Mouse (Mus musculus) spleen, postnatal 4 days (tissue): Measurements from ENCODE around the gene Irf1.

Experiments
- DNase-seq, 2 experiments: peaks; one replicate each; pipeline ENCODE4 v3.0.0; 2022; ENCODE audit warnings: low spot score in 2 of 2

Irf1 gene

DNA sequence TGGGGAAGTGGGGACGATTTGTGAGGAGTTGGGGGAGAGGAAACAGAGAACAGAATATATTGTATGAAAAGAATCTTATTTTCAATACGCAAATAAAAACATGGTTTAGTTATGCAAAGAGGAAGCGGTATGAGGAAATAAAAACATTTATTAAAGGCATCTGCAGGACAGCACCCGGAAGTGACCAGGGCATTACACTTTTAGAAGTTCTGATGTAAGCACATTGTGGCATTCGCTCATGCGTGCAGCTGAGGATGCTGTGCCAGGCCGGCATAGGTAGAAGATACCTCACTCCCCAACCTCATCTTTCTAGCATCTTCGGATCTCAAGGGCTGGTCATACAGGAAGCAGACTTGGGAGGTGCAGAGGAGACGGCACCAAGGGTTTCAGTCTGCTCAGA, 13.5 kb downstream of the Irf1 start:
- DNase-seq = no peak

DNA sequence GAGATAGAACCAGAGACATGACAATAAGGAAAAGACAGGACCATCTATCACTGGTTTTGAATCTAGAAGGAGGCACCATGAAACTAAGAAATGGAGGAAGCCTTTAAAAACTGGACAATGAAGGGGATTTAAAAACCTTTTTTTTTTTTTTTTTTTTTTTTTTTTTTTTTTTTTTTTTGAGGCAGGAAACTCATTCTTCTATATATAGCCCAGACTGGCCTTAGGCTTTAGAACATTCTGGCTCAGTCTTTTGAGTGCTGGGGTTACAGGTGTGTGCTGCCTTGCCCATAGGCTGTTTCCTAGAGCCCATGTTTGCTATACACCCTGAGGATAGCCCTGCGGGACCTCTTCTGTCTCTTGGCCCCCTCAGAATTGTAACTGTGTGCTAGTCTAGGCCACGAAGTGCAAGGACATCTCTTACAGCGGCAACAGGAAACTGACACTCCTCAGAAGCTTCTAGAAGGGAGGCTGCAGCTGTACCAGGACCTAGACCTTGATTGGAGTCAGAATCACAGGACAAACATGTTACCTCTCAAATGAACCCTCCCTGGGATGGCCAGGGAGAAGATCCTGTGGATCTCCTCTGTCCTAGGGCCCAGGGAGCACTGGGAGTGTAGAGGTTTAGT, 15.6 kb downstream of the Irf1 start:
- no peak for DNase-seq

DNA sequence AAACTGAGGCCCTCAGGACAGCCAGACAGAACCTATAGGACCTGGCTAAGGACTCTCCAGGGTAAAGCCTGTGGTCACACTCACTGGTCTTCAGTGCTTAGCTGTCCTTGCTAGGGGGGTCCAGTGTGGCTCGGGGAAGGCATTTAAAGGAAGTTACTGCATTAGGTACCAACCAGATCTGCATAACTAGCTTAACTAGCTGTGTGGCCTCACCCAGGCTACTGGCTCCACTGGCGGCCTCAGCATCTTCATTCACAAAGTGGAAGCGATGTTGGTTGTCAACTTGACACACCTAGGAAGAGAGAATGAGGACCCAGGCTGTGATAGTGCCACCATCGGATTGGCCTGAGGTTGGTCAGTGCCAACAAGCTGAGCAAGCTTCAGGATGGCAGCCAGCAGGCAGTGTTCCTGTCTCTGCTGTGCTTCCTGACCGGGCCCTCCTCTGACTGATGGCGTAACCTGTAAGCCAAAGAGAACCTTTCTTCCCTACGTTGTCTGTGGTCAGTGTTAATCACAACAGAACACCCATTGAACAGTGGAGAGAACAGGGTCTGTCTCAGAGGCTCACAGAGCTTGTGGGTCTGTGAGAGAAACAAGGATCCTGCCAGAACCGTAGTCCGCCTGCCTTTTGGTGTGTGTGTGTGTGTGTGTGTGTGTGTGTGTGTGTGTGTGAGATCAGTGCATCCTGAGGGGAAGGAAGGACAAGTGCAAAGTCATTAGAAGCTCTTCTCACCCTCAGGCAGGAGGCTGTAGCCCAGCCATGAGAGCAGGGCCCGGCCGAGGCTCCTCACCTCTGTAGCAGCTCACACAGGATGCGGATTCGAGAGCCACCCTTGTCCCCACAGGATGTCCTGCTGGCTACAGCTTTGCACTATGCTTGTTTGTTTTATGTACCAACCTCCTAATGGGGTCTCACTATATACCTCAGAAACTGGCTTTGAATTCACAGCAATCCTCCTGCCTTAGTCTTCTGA, 16.5 kb downstream of the Irf1 start:
- DNase-seq = no peak

DNA sequence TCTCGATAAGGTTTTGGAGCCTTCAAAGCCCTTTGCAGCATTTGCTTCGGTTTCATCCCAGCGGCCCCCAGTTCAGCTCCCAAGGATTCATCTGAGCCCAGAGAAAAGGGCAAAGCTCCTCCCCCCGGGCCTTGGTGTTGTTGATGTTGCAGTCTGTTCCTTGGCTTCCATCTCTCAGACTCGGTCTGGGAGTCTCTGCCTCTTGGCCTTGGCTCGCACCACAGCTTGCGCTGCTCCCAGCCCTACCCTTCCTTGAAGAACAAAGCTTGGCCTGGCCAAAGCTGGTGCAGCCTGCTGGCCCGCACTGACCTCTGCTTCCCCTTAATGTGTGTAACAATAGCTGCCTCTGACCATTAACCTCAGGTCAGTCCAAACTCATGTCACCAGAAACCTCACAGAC, 18.4 kb downstream of the Irf1 start:
- no peak for DNase-seq

DNA sequence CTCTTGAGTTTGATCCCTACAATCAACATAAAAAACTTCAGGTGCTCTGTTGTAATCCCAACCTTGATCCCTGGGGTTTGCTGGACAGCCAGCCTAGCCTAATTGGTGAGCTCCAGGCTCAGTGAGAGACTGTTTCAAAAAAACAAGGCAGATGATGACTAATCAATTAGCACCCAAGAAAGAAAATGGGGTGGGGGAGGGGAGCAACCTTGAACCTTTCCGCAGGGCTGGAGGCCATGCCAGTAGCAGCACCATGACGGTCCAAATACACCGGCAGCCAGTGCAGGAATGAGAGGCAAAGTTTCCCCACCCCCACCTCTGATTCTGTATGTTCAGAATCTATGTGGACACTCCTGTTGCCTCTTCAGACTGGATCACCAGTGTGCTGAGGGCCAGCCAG, 19.5 kb downstream of the Irf1 start:
- DNase-seq = no peak

DNA sequence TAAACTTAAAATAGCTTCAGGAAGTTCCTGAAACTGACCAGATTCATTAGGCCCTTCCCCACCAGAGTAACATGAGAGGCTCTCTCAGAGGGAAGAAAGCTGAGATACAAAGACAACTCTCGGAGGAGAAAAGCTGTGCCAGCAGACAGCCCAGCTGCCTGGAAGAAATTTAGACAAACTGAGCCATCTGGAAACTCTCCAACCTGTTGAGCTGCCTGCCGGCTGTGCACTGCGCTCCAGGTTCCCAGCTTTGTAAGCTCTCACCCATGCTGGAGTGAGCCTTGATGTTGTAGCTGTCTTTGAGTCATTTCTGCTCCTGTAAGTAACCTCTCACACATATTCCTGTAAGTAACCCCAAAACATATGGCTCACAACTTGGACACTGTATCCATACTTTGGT, 23.2 kb downstream of the Irf1 start:
- no peak for DNase-seq

DNA sequence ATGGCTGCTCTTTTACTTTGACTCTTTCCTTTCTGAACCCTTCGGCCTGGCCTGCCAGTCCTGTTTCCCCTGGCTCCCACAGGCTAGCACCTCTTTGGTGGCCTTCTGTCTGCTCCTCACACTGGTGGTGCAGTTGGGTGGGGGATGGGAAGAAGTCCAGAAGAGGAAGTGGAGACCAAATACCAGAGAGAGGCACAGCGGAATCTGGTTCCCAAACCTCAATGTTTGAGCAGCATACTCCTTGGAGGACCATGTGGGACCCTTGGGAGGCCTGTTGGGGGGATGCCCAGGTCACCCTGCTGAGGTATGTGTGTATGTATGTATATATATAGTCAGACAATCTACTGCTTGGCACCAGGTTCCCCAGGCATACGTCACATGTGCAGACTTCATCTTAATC, 24.2 kb downstream of the Irf1 start:
- DNase-seq = peak; percentile 52 to 76

DNA sequence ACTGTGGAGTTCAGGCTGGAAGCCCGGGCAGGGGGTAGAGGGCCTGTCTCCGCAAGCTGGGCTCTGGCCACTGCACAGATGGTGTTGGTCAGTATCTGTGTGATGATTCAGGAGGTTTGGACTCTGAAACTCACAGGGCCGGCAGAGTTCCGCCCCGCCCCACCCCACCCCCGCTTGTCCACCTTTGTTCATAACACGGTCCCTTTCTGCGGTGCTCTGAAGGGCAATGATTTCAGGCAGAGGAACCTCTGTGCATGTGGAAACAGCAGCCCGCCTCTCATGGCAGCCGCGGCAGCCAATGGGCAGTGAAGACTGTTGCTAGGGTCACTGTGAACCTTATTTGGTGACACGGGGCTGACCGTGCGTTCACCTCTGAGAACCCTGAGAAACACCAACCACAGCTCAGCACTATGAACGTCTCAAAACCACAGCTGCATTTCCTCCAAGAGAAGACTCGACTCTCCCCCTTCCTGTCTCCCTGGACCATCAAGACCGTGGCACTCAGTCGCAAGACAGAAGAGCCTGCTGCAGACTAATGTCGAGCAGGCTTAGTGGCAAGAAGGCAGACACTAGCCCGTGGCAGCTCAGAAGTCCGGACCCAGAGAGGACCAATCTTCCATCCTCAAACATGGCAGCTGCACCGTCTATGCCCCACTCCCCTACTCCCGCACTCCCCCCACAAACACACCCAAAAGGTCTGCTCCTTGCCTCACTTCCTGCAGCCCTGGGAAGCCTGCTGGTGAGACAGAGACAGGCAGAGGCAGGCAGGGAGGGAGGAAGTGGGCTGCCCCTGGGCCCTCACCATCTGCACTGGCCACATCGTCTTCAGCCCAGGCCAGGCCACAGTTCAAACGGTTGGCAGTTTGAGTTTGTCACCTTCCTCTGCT, 25.1 kb downstream of the Irf1 start:
- peak; percentile 60 to 73 for DNase-seq

DNA sequence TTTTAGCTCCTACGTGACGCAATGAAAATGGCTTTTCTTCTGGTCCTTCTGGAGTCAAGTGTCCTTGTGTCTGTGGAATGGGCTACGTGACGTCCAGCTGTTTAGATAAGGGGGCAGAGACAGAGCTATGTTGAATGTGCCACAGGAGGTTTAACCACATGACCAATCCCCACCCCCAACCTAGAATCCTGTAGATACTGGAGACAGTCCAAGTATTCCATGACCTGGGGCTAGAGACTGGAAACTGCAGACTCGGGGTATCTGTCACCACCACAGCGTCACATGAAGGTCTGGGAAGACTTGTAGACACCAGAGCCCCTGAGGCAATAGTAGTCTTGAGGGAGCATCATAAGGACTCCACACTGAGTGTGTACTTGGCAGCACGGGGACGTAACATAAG, 26.0 kb downstream of the Irf1 start:
- DNase-seq = no peak

DNA sequence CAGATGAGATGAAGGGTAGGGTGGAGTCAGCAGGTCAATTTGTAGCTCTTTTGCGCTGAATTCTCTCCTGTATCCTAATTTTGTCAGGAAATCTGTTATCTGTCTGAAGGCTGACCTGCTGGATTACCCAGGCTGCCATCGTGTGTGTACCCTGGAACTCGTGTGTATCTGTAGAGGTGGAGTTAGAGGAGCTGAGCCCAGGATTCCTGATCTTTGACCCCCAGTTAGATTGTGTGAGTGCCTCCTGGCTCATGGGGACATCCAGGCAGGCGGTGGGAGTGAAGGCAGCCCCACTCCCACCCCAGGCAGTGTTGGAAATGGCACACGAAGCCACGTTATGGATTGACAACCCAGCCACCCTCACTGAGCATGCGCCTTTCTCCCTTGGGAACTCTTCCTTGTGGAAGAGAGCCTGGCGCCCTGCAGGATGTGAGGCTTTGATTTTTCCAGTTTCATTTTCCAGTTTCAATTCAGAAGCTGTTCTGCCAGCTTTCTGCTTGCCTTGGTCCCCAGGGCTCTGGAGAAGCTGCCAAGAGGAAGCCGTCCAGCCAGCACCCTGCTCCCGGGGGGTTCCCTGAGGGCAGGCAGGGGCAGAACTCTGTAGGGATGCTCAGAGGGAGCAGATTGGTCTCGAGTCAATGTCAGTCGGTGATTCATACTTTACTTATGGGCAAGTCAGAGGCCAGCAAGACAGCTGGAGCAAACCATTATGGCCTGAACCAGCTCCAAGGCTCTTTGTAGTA, 26.8 kb downstream of the Irf1 start:
- no peak for DNase-seq

DNA sequence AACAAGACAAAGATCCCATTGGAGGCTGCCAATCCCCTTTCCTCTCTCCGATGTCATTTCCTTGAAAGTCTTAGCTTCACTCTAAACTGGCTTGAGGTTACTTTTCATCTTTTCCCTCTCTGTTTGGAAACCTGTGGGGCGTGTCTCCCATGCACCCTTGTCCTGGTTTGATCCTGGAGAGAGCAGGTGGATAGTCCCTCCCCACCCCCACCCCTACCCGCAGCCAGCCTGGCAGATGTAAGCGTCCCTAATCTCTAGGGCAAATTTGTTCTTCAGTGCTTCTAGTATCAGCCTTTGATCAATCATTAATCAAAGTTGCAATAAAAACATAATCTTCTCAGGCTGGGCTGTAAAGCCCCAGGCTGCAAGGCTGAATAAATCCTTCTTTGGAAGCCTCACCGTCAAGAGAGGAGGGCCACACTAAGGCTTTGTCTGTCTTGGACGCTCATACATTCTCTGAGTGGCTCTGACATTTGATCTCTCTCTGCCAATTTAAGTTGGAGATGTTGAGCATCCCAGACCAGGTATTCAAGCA, 27.6 kb downstream of the Irf1 start:
- no peak for DNase-seq

DNA sequence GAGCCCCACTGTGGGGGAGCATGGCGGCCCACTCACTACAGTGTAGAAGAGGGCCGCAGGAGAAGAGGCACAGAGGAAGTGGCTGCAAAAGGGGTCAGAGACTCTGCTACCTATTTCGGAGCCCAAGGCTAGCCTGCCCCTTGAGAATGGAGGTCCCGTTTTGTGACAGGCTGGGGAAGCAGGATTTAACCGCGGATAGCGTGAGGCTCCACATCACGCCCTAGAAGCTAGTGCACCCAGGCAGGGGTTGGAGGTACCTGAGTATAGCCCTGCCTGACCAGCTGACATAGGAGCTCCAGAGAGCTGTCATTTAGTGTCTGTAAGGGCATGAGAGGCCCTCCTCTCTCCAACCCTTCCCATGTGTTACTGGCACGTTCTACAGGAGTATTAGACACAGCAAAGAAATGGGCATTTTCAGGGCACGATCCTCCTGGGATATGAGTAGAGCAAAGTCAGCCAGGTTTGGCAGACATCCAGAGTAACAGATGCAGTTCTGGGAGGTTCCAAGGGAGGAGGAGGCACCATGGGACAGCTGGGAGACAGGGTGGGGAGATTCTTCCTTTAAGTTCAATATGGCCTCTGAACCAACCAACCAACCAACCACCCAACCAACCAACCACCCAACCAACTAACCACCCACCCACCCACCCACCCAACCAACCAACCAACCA, 28.4 kb downstream of the Irf1 start:
- DNase-seq = no peak

DNA sequence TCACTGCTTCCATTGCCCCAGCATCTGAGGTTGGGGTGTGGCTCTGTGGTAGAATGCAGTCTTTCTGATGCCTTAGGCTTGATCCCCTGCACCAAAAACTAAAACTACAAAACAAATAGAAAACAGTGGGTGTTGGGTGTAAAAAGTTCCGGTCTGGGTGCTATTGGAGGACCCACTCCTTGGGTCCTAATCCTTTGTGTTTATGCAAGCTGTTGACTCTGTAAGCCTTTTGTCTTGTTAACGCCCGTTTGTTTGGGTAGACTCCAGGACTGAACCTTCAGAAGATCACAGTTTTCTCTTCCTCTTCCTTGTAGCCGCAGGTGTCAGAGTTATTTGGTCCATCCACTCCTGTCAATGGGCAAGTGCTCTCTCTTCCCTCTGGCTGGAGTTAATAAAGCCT, 30.2 kb downstream of the Irf1 start:
- DNase-seq = no peak

DNA sequence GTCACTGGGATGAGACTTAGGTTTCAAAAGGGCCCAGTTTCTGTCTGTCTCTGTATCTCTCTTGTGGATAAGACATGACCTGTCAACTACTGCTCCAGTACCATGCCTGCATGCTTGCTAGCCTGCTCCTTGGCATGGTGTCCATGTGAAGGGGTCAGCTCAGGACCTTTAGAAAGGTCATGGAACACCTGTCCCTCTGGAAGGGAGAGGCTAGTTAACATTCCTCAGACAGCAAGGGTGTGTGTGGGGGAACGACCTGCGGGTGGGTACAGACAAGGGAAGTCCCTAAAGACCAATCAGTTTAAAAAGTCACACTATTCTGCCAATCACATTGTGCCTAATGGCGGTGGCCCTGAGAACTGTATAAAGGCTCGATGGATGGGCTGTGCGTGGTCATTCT, 31.2 kb downstream of the Irf1 start:
- DNase-seq = no peak

DNA sequence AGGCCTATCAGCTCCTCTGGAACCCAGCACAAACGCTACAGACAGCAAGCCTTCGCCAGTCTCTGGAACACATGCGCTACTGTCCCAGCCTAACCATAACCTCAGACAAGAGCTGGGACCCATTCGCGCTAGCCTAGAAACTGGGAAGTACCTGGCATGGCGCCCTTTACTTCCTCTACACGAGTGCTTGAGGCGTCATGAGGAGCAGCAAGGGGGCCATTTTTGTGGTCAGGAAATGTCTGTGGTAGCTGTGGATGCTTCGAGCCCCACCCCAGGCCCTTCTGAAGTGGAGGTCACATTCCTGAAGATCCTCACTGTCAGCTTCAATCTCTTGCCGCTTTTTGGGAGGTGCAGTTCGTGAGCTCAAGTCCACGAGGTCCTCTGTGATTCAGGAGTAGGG, 33.3 kb downstream of the Irf1 start:
- DNase-seq = no peak

DNA sequence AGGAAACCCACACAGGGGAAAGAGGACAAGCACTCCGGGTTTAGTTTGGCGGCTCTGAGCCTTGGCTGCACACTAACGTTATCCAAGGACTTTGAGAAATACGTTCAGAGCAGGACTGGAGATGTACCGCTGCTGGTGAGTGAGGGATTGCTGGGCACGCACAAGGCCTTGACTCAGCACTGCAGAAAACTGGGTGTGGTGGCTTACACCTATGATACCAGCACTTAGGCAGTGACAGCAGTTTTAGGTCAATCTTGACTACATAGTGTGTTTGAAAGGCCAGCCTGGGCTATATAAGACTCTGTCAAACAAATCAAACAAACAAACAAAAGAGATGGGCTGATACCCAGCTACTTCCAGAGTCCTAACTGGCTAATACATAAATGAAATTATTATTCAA, 33.7 kb downstream of the Irf1 start:
- no peak for DNase-seq

DNA sequence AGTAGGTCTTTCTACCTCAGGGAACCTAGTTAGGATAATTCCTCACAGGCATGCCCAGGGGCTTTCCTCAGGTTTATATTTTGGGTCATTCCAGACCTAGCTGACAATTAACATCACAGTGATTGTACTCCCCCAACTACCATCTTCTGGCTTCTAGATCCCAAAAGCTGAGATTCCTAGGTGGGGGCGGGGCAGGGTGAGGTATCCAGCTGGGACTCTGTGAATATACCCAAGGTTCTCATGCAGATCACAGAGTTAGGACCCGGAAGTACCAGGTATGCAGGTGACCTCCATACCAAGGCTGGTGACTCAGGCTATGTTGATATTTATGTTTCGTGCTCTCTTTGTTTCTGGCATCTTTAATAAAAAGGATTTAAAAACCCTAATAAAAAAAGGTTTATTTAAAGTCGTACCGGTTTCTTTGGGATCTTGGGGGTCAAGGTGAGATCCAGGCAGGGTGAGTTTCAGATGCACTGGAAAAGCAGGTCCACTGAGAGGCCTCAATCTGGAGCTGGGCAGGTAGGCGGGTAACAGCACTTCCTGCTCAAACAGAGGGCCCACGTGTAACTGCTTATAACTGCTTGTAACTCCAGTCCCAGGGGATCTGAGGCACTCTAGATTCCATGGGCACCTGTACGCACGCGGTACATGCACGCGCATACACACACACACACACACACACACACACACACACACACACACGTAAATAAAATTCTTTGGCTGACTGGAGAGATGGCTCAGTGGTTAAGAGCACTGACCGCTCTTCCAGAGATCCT, 34.9 kb downstream of the Irf1 start:
- no peak for DNase-seq

DNA sequence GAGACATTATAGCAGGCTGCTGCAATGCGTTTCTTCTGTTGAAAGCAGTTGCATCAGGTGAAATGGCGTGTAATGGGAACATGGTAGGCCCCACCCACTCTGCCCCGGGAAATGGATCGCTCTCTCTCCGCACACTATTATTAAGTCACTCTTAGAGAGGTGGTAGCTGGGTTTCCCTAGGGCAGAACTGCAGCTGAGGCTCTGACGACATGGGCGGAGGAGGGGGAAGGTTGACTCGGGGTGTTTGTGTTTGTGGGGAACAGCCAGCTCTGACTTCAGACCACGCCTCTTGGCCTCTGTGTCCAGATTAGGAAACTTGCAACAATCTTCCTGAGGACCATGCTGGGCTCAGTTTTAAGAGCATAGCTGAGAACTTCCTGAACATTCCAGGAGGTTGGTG, 36.0 kb downstream of the Irf1 start:
- peak in 1 of 2 experiments; percentile 31 for DNase-seq

DNA sequence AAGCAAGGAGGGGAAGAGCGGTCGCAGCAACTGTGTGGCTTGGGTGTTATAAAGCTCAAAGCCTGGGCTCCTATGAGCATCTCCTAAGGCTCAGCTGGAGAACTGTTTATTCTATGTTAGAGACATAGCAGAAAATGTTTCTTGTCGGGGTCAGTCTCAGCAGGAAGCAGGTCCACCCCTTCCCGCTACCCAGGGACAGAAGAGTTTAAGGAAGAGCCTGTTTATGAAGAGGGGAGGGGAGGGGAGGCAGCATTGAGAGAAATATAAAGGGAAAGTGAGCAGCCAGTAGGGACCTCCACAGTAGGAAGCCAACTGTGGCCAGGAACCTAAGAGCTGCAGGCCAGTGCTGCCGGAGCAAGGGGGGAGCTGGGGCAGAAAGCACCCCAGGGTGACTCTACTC, 39.5 kb downstream of the Irf1 start:
- no peak for DNase-seq

DNA sequence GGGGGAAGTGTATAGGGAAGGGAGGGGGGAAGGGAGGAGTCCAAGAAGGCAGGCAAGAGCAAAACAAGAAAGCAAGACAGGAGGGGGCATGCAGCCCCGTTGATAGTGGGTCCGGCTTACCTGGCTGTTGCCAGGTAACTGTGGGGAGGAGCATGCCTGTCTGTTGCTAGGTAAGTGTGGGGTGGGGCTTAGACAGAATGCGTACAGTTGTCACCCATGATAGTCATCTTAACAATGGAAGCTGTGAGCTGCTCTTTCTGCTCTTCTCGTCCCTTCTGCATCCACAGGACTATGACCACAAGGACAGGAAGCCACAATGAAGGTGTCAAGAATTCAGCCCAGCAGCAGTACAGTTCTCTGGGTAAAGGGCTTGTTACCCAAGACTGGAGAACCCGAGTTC, 40.3 kb downstream of the Irf1 start:
- DNase-seq = no peak
